Mouse (Mus musculus) inflammation-experienced regulatory T-cells (primary cell): ENCODE data around the gene Hist1h2aa. TPM values are rescaled to one million over a fixed set of nuclear protein-coding genes. Genes with fewer than 3 reads are reported as not detected.

Experiments
- polyA plus RNA-seq, 2 experiments: library from polyadenylated mRNA; unstranded; fragments of 100-300 nt; shearing (Covaris generic); gene quantifications; one replicate each; pipeline ENCODE4 v1.2.1; 2017

The Hist1h2aa gene
- not detected for polyA plus RNA-seq

GRCm38 (mm10) chr13:23934211-23934520 is at the start of gene Hist1h2aa:
Gene Hist1h2aa, plus strand, starts transcription at chr13:23934462.

GRCm38 (mm10) chr13:23914376-23915167 is 19.7 kb upstream of the Hist1h2aa start, which contains the start of gene Slc17a4:
Gene Slc17a4, minus strand, starts transcription at chr13:23915009.

GRCm38 (mm10) chr13:23933421-23934210 is 646 bp upstream of the Hist1h2aa start, which contains the start of gene Hist1h2ba:
Gene Hist1h2ba, minus strand, starts transcription at chr13:23934156.

Other genes starting within 250 kb of the Hist1h2aa start
- under 1 TPM in 1 of 2 experiments, not detected in 1; 0.53 TPM for gene Hist1h1t, start 238.6 kb upstream of the Hist1h2aa start, polyA plus RNA-seq
- gene Hist1h4c, start 236.0 kb upstream of the Hist1h2aa start, polyA plus RNA-seq = 10 to 100 TPM in 1 of 2 experiments, 1 to 10 TPM in 1; 4.3 to 11.5 TPM
- under 1 TPM; 0.75 to 0.92 TPM for gene Hfe, start 223.6 kb upstream of the Hist1h2aa start, polyA plus RNA-seq
- 10 to 100 TPM; 25.5 to 40.4 TPM for gene Hist1h1c, start 195.7 kb upstream of the Hist1h2aa start, polyA plus RNA-seq
- not detected for gene Hist1h3c, start 188.9 kb upstream of the Hist1h2aa start, polyA plus RNA-seq
- under 1 TPM in 1 of 2 experiments, not detected in 1; 0.80 TPM for gene Hist1h2bb, start 187.7 kb upstream of the Hist1h2aa start, polyA plus RNA-seq
- gene Hist1h2ab, start 183.3 kb upstream of the Hist1h2aa start, polyA plus RNA-seq = 1 to 10 TPM in 1 of 2 experiments, under 1 TPM in 1; 0.42 to 2.0 TPM
- gene Hist1h3b, start 182.2 kb upstream of the Hist1h2aa start, polyA plus RNA-seq = not detected
- gene Hist1h4b, start 177.4 kb upstream of the Hist1h2aa start, polyA plus RNA-seq = 1 to 10 TPM; 6.9 to 9.9 TPM
- not detected for gene Hist1h4a, start 173.2 kb upstream of the Hist1h2aa start, polyA plus RNA-seq
- gene Hist1h3a, start 172.1 kb upstream of the Hist1h2aa start, polyA plus RNA-seq = 10 to 100 TPM in 1 of 2 experiments, 1 to 10 TPM in 1; 5.0 to 15.8 TPM
- gene Hist1h1a, start 170.8 kb upstream of the Hist1h2aa start, polyA plus RNA-seq = 1 to 10 TPM; 1.0 to 1.6 TPM
- gene Trim38, start 164.5 kb upstream of the Hist1h2aa start, polyA plus RNA-seq = under 1 TPM; 0.07 to 0.47 TPM
- gene Slc17a2, start 127.5 kb upstream of the Hist1h2aa start, polyA plus RNA-seq = under 1 TPM; 0.04 to 0.13 TPM
- gene Slc17a3, start 95.0 kb upstream of the Hist1h2aa start, polyA plus RNA-seq = under 1 TPM in 1 of 2 experiments, not detected in 1; 0.20 TPM
- gene Slc17a1, start 66.7 kb upstream of the Hist1h2aa start, polyA plus RNA-seq = 1 to 10 TPM in 1 of 2 experiments, under 1 TPM in 1; 0.14 to 2.4 TPM
- gene Slc17a4, start 19.5 kb upstream of the Hist1h2aa start, polyA plus RNA-seq = under 1 TPM; 0.06 to 0.56 TPM
- not detected for gene Hist1h2ba, start 306 bp upstream of the Hist1h2aa start, polyA plus RNA-seq
- gene Scgn, start 56.8 kb downstream of the Hist1h2aa start, polyA plus RNA-seq = not detected